Mouse (Mus musculus): ENCODE measurements around the gene Mapk8ip1. TPM values are rescaled to one million over a fixed set of nuclear protein-coding genes. Genes with fewer than 3 reads are reported as not detected.

The Mapk8ip1 gene
- total RNA-seq, 2 experiments from 2014 or later, result 344 to 389 TPM

DNA sequence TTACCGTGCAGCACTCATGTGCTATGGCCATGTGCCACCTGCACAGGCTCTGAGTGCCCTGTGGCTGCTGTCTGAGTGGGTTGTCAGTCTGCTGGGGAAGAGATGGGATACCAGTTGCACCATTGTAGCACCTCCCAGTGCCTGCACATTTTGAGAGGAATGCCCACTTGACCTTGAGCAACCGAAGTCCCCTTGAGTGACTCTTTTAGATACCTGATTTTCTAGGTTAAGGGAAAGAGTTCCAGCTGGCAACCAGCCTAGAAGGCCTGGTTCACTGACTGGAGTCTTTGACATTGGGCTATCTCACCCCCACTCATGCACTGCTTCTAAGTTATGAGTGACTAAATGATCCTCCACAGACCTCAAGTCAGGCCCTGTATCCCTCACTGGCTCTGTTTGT, 41.8 kb downstream of the Mapk8ip1 start:
- intact Hi-C loops (cut with DNase I), result no loop called here
- DNase-seq (ENCODE audit: low spot score in 2 of 2), result no peak

DNA sequence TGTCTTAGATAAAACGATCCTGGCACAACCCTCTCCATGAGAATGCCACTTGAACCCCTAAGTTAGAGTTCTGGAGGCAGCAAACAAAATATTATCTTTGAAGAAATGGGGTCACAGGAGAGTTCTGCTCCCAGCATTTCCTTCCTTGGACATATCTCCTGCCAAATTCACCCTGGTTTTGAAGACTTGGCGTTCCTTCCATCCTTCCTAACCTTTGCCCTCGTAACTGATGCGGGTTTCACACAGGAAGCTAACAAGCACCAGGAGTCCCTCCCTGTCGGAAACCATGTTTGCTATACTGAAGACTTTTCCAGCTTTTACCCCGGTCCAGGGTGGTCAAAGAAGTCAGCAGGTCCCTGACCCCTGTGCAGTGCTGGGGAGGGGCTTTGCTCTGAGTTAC, 46.8 kb downstream of the Mapk8ip1 start:
- intact Hi-C loops (cut with DNase I), result no loop called here

DNA sequence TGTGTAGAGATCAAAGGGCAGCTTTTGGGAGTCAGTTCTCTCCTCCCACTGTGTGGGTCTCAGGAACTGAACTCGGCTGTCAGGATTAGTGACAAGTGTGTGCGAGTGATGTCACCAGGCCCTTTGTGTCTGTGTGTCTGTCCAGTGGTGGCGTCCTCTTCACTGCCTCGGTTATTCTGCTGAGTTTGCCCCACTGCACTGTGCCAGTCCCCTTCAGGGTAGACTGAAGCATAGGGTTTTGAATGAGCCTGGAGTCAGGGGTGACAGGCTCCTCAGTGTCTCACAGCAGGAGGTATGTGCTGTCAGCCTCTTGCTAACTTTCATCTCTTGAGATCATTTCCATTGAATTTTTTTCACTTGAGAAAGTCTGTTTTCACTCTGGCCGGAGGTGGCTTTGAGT, 47.7 kb downstream of the Mapk8ip1 start:
- intact Hi-C loops (cut with DNase I), result no loop called here
- no peak for DNase-seq (ENCODE audit: low spot score in 2 of 2)

More for the DNA sequence above, 46.8 kb downstream of the Mapk8ip1 start:
- DNase-seq (ENCODE audit: low spot score in 2 of 2), result no peak

DNA sequence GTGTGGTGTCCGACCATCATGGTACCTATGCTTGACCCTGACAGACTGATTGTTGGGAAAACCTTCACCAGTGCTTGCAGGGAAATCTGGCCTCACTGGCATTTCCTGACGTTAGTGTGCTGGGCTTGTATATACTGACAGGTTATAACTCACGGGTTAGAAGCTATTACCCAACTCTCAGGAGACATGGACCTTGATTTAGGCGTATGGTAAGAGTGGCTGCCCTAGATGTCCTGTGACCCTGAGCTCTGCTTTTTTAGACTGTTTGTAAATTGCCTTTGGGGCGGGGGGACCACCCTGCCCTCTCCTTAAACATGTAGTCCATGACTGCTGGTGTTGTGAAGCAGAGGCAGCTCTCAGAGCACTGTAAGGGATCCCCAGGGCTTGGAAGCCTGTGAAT, 50.4 kb downstream of the Mapk8ip1 start:
- intact Hi-C loops (cut with DNase I), result no loop called here

DNA sequence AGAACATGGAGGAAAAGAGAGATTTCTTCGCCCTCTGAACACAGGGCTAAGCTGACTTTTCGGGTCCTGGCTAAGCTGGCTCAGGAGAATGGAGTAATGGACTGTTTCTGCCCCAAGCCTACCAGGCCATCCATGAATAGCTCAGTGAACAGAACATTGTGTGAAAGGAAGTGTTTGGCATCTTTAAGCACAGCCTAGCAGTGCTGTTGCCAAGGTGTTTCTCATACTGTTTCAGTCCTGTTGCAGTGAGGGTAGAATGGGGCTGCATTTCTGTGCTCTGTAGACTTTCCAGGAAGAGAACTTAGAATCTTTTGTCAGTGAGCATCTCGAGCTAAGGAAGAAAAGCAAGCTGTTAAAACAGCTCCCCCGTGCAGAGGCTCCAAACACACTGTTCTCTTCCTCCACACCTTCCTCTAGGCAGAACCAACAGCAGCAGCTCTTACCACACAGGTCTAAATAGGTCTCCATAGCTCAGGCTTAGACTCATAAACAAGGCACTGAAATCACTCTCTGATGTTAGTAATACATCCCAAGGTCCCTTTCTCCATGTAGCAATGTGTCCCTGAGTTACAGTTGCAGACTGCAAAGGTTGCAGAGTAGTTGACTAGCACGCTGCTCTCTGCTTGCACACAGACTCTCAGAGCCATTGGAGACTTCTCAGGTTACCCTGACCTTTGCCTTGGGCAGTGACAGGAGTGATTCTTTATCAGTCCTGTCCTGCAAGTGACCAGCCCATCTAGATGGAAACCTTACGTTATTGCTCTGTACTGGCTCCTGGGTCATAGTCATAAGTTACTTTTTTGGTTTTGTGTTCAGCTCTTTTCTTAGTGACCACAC, 51.3 kb downstream of the Mapk8ip1 start:
- intact Hi-C loops (cut with DNase I), result no loop called here
- DNase-seq (ENCODE audit: low spot score in 2 of 2), result no peak

More for the DNA sequence above, 50.4 kb downstream of the Mapk8ip1 start:
- DNase-seq (ENCODE audit: low spot score in 2 of 2), result no peak

DNA sequence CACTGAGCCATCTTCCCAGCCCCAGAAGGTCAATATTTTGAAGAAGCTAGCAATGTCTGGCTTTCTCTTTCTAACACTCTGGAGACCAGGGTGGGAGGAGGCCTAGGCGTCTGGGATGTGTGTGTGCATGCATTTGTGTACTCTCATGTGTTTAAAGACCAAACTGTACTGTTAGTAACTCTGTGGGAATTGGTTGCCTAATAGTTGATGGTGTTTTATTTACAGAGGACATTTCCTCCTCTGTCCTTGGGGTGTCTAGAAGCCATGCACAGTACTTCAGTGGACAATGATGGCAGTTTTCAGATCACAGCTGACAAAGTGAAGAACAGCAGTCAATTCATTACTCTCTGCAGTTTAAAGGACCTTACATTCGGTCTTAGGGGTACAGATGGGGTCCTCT, 53.9 kb downstream of the Mapk8ip1 start:
- no peak for DNase-seq (ENCODE audit: low spot score in 2 of 2)
- intact Hi-C loops (cut with DNase I), result no loop called here

DNA sequence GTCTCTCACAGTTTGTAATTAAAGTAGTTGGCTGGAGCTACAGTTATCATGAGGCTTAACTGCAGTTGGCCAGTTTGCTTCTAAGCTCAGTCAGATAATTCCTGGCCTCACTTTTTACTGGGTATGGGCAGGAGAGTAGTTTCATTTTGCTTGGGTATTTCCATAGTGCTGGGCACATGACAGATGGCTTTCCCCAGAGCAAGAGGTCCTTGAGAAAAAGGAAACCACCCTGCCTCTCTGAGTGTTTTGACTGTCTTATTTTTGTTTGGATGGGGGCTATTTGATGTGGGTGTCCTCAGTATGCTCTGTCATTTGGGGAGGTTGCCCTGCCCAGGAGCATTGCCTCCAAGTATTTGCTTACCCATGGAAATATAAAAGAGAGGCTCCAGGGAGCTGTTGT, 58.6 kb downstream of the Mapk8ip1 start:
- intact Hi-C loops (cut with DNase I), result no loop called here

More for the DNA sequence above, 58.6 kb downstream of the Mapk8ip1 start:
- DNase-seq (ENCODE audit: low spot score in 2 of 2), result no peak

Small RNA genes within 50 kb of the gene (microRNA-seq; reads per million reads assigned to microRNA genes)
- gene Mir7000, result 8.6 reads per million, percentile 27 among the genes with 10 or more reads in this experiment

Other genes with a start within 250 kb of the Mapk8ip1 start
- 10 to 100 TPM; 33.4 to 34.1 TPM for gene Pex16, start 26.6 kb downstream of the Mapk8ip1 start, total RNA-seq (2021)
- gene Large2, start 26.4 kb downstream of the Mapk8ip1 start, total RNA-seq (2021), result under 1 TPM; 0.47 to 0.97 TPM
- gene 1700029I15Rik, start 18.7 kb downstream of the Mapk8ip1 start, total RNA-seq (2021), result 1 to 10 TPM; 3.6 to 4.2 TPM
- gene Cry2, start 32.8 kb upstream of the Mapk8ip1 start, total RNA-seq (2021), result 100 to 1,000 TPM; 109 to 122 TPM
- 10 to 100 TPM; 17.0 to 18.4 TPM for gene Slc35c1, start 59.3 kb upstream of the Mapk8ip1 start, total RNA-seq (2021)
- gene Chst1, start 198.4 kb upstream of the Mapk8ip1 start, total RNA-seq (2021), result 100 to 1,000 TPM; 247 to 264 TPM